Mouse (Mus musculus): ENCODE measurements around the gene Tead4. TPM values are rescaled to one million over a fixed set of nuclear protein-coding genes. Genes with fewer than 3 reads are reported as not detected.

Gene Tead4
- polyA plus RNA-seq, 1 experiment from 2014 or later = 0.65 TPM

GRCm38 (mm10) chr6:128264870-128265526 is 35.6 kb downstream of the Tead4 start:
- Histone ChIP-seq H3K27ac (no peak overlapping the region), H3K9ac (replicated peaks) (no peak overlapping the region), H3K4me1 (replicated peaks) (no peaks in the 10 kb centered on the region), H3K4me3 (replicated peaks) (no peak overlapping the region), H3K27me3 (no peaks in the 10 kb centered on the region), H3K4me2 (replicated peaks) (no peak overlapping the region), H3K36me3 (no peaks in the 10 kb centered on the region), H3K9me3 (no peaks in the 10 kb centered on the region)
- no peak for ATAC-seq
- 82% methylated on average over 8 of the region's 8 CpGs for WGBS

- Histone ChIP-seq H3K4me2 (replicated peaks) (no peak overlapping the region), H3K36me3 (no peaks in the 10 kb centered on the region), H3K27me3 (no peaks in the 10 kb centered on the region), H3K9ac (replicated peaks) (no peak overlapping the region), H3K27ac (no peak overlapping the region), H3K4me3 (replicated peaks) (no peak overlapping the region), H3K9me3 (no peaks in the 10 kb centered on the region), H3K4me1 (replicated peaks) (no peaks in the 10 kb centered on the region)
- no peak for ATAC-seq
- 47% methylated on average over 1 of the region's 1 CpGs for WGBS
These were observed 39.1 kb downstream of the Tead4 start for GRCm38 (mm10) chr6:128261486-128261885.

- no peaks in the 10 kb centered on the region for H3K36me3 ChIP-seq
- WGBS = 95% methylated on average over 3 of the region's 3 CpGs
- no peak overlapping the region for H3K4me2 ChIP-seq (replicated peaks)
- no peak overlapping the region for H3K27ac ChIP-seq
- ATAC-seq = no peak
- H3K9ac ChIP-seq (replicated peaks) = no peak overlapping the region
- H3K9me3 ChIP-seq = no peaks in the 10 kb centered on the region
- no peak overlapping the region for H3K4me3 ChIP-seq (replicated peaks)
- H3K27me3 ChIP-seq = no peaks in the 10 kb centered on the region
- H3K4me1 ChIP-seq (replicated peaks) = no peaks in the 10 kb centered on the region
These were observed 41.4 kb downstream of the Tead4 start for GRCm38 (mm10) chr6:128259252-128259651.

- Histone ChIP-seq H3K27ac (no peak overlapping the region), H3K4me1 (replicated peaks) (no peaks in the 10 kb centered on the region), H3K9ac (replicated peaks) (no peak overlapping the region), H3K27me3 (no peaks in the 10 kb centered on the region), H3K4me3 (replicated peaks) (no peak overlapping the region), H3K36me3 (no peaks in the 10 kb centered on the region), H3K9me3 (no peaks in the 10 kb centered on the region), H3K4me2 (replicated peaks) (no peak overlapping the region)
- WGBS = 65% methylated on average over 2 of the region's 2 CpGs
- no peak for ATAC-seq
These were observed 44.7 kb downstream of the Tead4 start for GRCm38 (mm10) chr6:128255941-128256340.

GRCm38 (mm10) chr6:128255292-128255691 is 45.3 kb downstream of the Tead4 start:
- H3K4me1 ChIP-seq (replicated peaks) = no peaks in the 10 kb centered on the region
- H3K27ac ChIP-seq = no peak overlapping the region
- H3K4me3 ChIP-seq (replicated peaks) = no peak overlapping the region
- ATAC-seq = no peak
- no peaks in the 10 kb centered on the region for H3K27me3 ChIP-seq
- no peaks in the 10 kb centered on the region for H3K36me3 ChIP-seq
- H3K9me3 ChIP-seq = no peaks in the 10 kb centered on the region
- WGBS = 82% methylated on average over 4 of the region's 4 CpGs
- no peak overlapping the region for H3K4me2 ChIP-seq (replicated peaks)
- H3K9ac ChIP-seq (replicated peaks) = no peak overlapping the region

- H3K4me2 ChIP-seq (replicated peaks) = no peak overlapping the region
- H3K9ac ChIP-seq (replicated peaks) = no peak overlapping the region
- H3K36me3 ChIP-seq = no peaks in the 10 kb centered on the region
- H3K4me1 ChIP-seq (replicated peaks) = no peaks in the 10 kb centered on the region
- no peak for ATAC-seq
- 43% methylated on average over 4 of the region's 4 CpGs for WGBS
- H3K27me3 ChIP-seq = no peaks in the 10 kb centered on the region
- no peaks in the 10 kb centered on the region for H3K9me3 ChIP-seq
- H3K4me3 ChIP-seq (replicated peaks) = no peak overlapping the region
- no peak overlapping the region for H3K27ac ChIP-seq
These were observed 46.1 kb downstream of the Tead4 start for GRCm38 (mm10) chr6:128254551-128254950.

GRCm38 (mm10) chr6:128253111-128253510 is 47.5 kb downstream of the Tead4 start:
- Histone ChIP-seq H3K9ac (replicated peaks) (no peak overlapping the region), H3K9me3 (no peaks in the 10 kb centered on the region), H3K4me3 (replicated peaks) (no peak overlapping the region), H3K4me1 (replicated peaks) (no peaks in the 10 kb centered on the region), H3K27ac (no peak overlapping the region), H3K36me3 (no peaks in the 10 kb centered on the region), H3K4me2 (replicated peaks) (no peak overlapping the region), H3K27me3 (no peaks in the 10 kb centered on the region)
- no peak for ATAC-seq
- WGBS = 81% methylated on average over 2 of the region's 2 CpGs

- WGBS = 85% methylated on average over 5 of the region's 5 CpGs
These were observed 50.0 kb downstream of the Tead4 start for GRCm38 (mm10) chr6:128250596-128250995.

GRCm38 (mm10) chr6:128237102-128237763 is 63.4 kb downstream of the Tead4 start:
- WGBS = 90% methylated on average over 2 of the region's 2 CpGs
- no peaks in the 10 kb centered on the region for H3K4me1 ChIP-seq (replicated peaks)
- ATAC-seq = no peak
- H3K4me3 ChIP-seq (replicated peaks) = no peak overlapping the region
- no peak overlapping the region for H3K27ac ChIP-seq
- H3K36me3 ChIP-seq = no peaks in the 10 kb centered on the region
- no peak overlapping the region for H3K4me2 ChIP-seq (replicated peaks)
- H3K9me3 ChIP-seq = no peaks in the 10 kb centered on the region
- H3K9ac ChIP-seq (replicated peaks) = no peak overlapping the region
- H3K27me3 ChIP-seq = no peaks in the 10 kb centered on the region

More at GRCm38 (mm10) chr6:128250596-128250995, 50.0 kb downstream of the Tead4 start:
- Histone ChIP-seq H3K36me3 (no peaks in the 10 kb centered on the region), H3K4me1 (replicated peaks) (no peaks in the 10 kb centered on the region), H3K9me3 (no peaks in the 10 kb centered on the region), H3K9ac (replicated peaks) (no peak overlapping the region), H3K4me2 (replicated peaks) (no peak overlapping the region), H3K27me3 (no peaks in the 10 kb centered on the region), H3K27ac (no peak overlapping the region), H3K4me3 (replicated peaks) (no peak overlapping the region)
- no peak for ATAC-seq

- 85% methylated on average over 9 of the region's 9 CpGs for WGBS
- Histone ChIP-seq H3K36me3 (no peaks in the 10 kb centered on the region), H3K9me3 (no peaks in the 10 kb centered on the region), H3K4me2 (replicated peaks) (no peak overlapping the region), H3K27ac (no peak overlapping the region), H3K9ac (replicated peaks) (no peak overlapping the region), H3K27me3 (no peaks in the 10 kb centered on the region), H3K4me1 (replicated peaks) (no peaks in the 10 kb centered on the region), H3K4me3 (replicated peaks) (no peak overlapping the region)
- no peak for ATAC-seq
These were observed 64.0 kb downstream of the Tead4 start for GRCm38 (mm10) chr6:128236581-128236980.

- Histone ChIP-seq H3K9ac (replicated peaks) (no peak overlapping the region), H3K27ac (no peak overlapping the region), H3K27me3 (no peaks in the 10 kb centered on the region), H3K4me2 (replicated peaks) (no peak overlapping the region), H3K36me3 (no peaks in the 10 kb centered on the region), H3K4me1 (replicated peaks) (no peaks in the 10 kb centered on the region), H3K9me3 (no peaks in the 10 kb centered on the region), H3K4me3 (replicated peaks) (no peak overlapping the region)
- 28% methylated on average over 5 of the region's 5 CpGs for WGBS
- peak; percentile 72 for ATAC-seq
These were observed 66.4 kb downstream of the Tead4 start for GRCm38 (mm10) chr6:128234206-128234605.

GRCm38 (mm10) chr6:128232216-128232615 is 68.4 kb downstream of the Tead4 start:
- Histone ChIP-seq H3K4me1 (replicated peaks) (no peaks in the 10 kb centered on the region), H3K27ac (no peak overlapping the region), H3K36me3 (no peaks in the 10 kb centered on the region), H3K4me2 (replicated peaks) (no peak overlapping the region), H3K27me3 (no peaks in the 10 kb centered on the region), H3K4me3 (replicated peaks) (no peak overlapping the region), H3K9ac (replicated peaks) (no peak overlapping the region), H3K9me3 (no peaks in the 10 kb centered on the region)
- WGBS = 75% methylated on average over 7 of the region's 7 CpGs
- no peak for ATAC-seq

- H3K4me2 ChIP-seq (replicated peaks) = no peak overlapping the region
- H3K27me3 ChIP-seq = no peaks in the 10 kb centered on the region
- no peaks in the 10 kb centered on the region for H3K4me1 ChIP-seq (replicated peaks)
- WGBS = 75% methylated on average over 3 of the region's 3 CpGs
- H3K9ac ChIP-seq (replicated peaks) = no peak overlapping the region
- no peak overlapping the region for H3K27ac ChIP-seq
- no peaks in the 10 kb centered on the region for H3K36me3 ChIP-seq
- ATAC-seq = no peak
- H3K4me3 ChIP-seq (replicated peaks) = no peak overlapping the region
- no peaks in the 10 kb centered on the region for H3K9me3 ChIP-seq
These were observed 68.9 kb downstream of the Tead4 start for GRCm38 (mm10) chr6:128231741-128232140.
